Mouse (Mus musculus): ENCODE measurements at regions not wholly inside any gene's neighbourhood (a gene's known extent, or its start where the extent isn't known, plus 50 kb on each side); places are given as distances from the start of the nearest gene placed in this dataset.

- WGBS (ENCODE audit: insufficient replicate concordance) = 93% methylated on average over 16 of the region's 16 CpGs
- H3K36me3 ChIP-seq (ENCODE audit: control insufficient read depth, insufficient read depth, low read length) = no peaks in the 10 kb centered on the region
- H3K27me3 ChIP-seq (ENCODE audit: control insufficient read depth, insufficient read depth, low read length) = no peaks in the 10 kb centered on the region
- no peak overlapping the region for H3K4me2 ChIP-seq
- H3K9me3 ChIP-seq (replicated peaks; ENCODE audit: control insufficient read depth, low read length) = peaks cover 6% of the 10 kb centered on the region; the same call in 1 of the 2 replicates
- no peak overlapping the region for H3K27ac ChIP-seq (ENCODE audit: low read depth, low read length)
- H3K9ac ChIP-seq (ENCODE audit: low read depth, low read length) = no peak overlapping the region
- H3K4me1 ChIP-seq (ENCODE audit: control insufficient read depth, insufficient read depth, low read length) = peaks cover 5% of the 10 kb centered on the region; the same call in 1 of the 2 replicates
- ATAC-seq (replicated peaks; ENCODE audit: insufficient number of reproducible peaks, low FRiP score, low TSS enrichment) = no peak
- no peak overlapping the region for H3K4me3 ChIP-seq (ENCODE audit: low read depth, low read length)
These were observed 79.6 kb upstream of the Foxn3 start for GRCm38 (mm10) chr12:99643016-99643415.

- peaks cover 5% of the 10 kb centered on the region; the same call in 1 of the 2 replicates for H3K4me1 ChIP-seq (ENCODE audit: control insufficient read depth, insufficient read depth, low read length)
- no peak overlapping the region for H3K4me2 ChIP-seq
- H3K4me3 ChIP-seq (ENCODE audit: low read depth, low read length) = no peak overlapping the region
- H3K9me3 ChIP-seq (replicated peaks; ENCODE audit: control insufficient read depth, low read length) = peaks cover 6% of the 10 kb centered on the region; the same call in 1 of the 2 replicates
- ATAC-seq (replicated peaks; ENCODE audit: insufficient number of reproducible peaks, low FRiP score, low TSS enrichment) = no peak
- H3K27ac ChIP-seq (ENCODE audit: low read depth, low read length) = no peak overlapping the region
- H3K27me3 ChIP-seq (ENCODE audit: control insufficient read depth, insufficient read depth, low read length) = no peaks in the 10 kb centered on the region
- no peaks in the 10 kb centered on the region for H3K36me3 ChIP-seq (ENCODE audit: control insufficient read depth, insufficient read depth, low read length)
- no peak overlapping the region for H3K9ac ChIP-seq (ENCODE audit: low read depth, low read length)
- WGBS (ENCODE audit: insufficient replicate concordance) = 85% methylated on average over 7 of the region's 7 CpGs
These were observed 78.9 kb upstream of the Foxn3 start for GRCm38 (mm10) chr12:99642131-99642895.

GRCm38 (mm10) chr12:99641278-99641677, 77.9 kb upstream of the Foxn3 start:
- 43% methylated on average over 7 of the region's 9 CpGs for WGBS (ENCODE audit: insufficient replicate concordance)
- Histone ChIP-seq H3K4me3 (ENCODE audit: low read depth, low read length) (peak overlapping the region; percentile 22; the same call in 1 of the 2 replicates), H3K4me2 (peak overlapping the region; percentile 52), H3K27ac (ENCODE audit: low read depth, low read length) (no peak overlapping the region), H3K9me3 (replicated peaks; ENCODE audit: control insufficient read depth, low read length) (peaks cover 6% of the 10 kb centered on the region; the same call in 1 of the 2 replicates), H3K9ac (ENCODE audit: low read depth, low read length) (no peak overlapping the region), H3K4me1 (ENCODE audit: control insufficient read depth, insufficient read depth, low read length) (peaks cover 5% of the 10 kb centered on the region; the same call in 1 of the 2 replicates), H3K36me3 (ENCODE audit: control insufficient read depth, insufficient read depth, low read length) (no peaks in the 10 kb centered on the region), H3K27me3 (ENCODE audit: control insufficient read depth, insufficient read depth, low read length) (no peaks in the 10 kb centered on the region)
- no peak for ATAC-seq (replicated peaks; ENCODE audit: insufficient number of reproducible peaks, low FRiP score, low TSS enrichment)

- no peak for ATAC-seq (replicated peaks; ENCODE audit: insufficient number of reproducible peaks, low FRiP score, low TSS enrichment)
These were observed 77.1 kb upstream of the Foxn3 start for GRCm38 (mm10) chr12:99640214-99641151.

GRCm38 (mm10) chr12:99639847-99640213, 76.4 kb upstream of the Foxn3 start:
- peaks cover 6% of the 10 kb centered on the region; the same call in 1 of the 2 replicates for H3K9me3 ChIP-seq (replicated peaks; ENCODE audit: control insufficient read depth, low read length)
- H3K4me2 ChIP-seq = peak overlapping the region; percentile 52; the same call in 1 of the 2 replicates
- no peaks in the 10 kb centered on the region for H3K36me3 ChIP-seq (ENCODE audit: control insufficient read depth, insufficient read depth, low read length)
- no peaks in the 10 kb centered on the region for H3K27me3 ChIP-seq (ENCODE audit: control insufficient read depth, insufficient read depth, low read length)
- no peak for ATAC-seq (replicated peaks; ENCODE audit: insufficient number of reproducible peaks, low FRiP score, low TSS enrichment)
- no peak overlapping the region for H3K27ac ChIP-seq (ENCODE audit: low read depth, low read length)
- peaks cover 5% of the 10 kb centered on the region; the same call in 1 of the 2 replicates for H3K4me1 ChIP-seq (ENCODE audit: control insufficient read depth, insufficient read depth, low read length)
- no peak overlapping the region for H3K9ac ChIP-seq (ENCODE audit: low read depth, low read length)
- WGBS (ENCODE audit: insufficient replicate concordance) = 29% methylated on average over 8 of the region's 8 CpGs
- no peak overlapping the region for H3K4me3 ChIP-seq (ENCODE audit: low read depth, low read length)

More at GRCm38 (mm10) chr12:99640214-99641151, 77.1 kb upstream of the Foxn3 start:
- WGBS (ENCODE audit: insufficient replicate concordance) = 28% methylated on average over 18 of the region's 18 CpGs
- H3K9ac ChIP-seq (ENCODE audit: low read depth, low read length) = no peak overlapping the region
- peaks cover 5% of the 10 kb centered on the region; the same call in 1 of the 2 replicates for H3K4me1 ChIP-seq (ENCODE audit: control insufficient read depth, insufficient read depth, low read length)
- peaks cover 6% of the 10 kb centered on the region; the same call in 1 of the 2 replicates for H3K9me3 ChIP-seq (replicated peaks; ENCODE audit: control insufficient read depth, low read length)
- H3K27me3 ChIP-seq (ENCODE audit: control insufficient read depth, insufficient read depth, low read length) = no peaks in the 10 kb centered on the region
- no peaks in the 10 kb centered on the region for H3K36me3 ChIP-seq (ENCODE audit: control insufficient read depth, insufficient read depth, low read length)
- H3K4me3 ChIP-seq (ENCODE audit: low read depth, low read length) = peak overlapping the region; percentile 22; the same call in 1 of the 2 replicates
- H3K4me2 ChIP-seq = peak overlapping the region; percentile 52
- H3K27ac ChIP-seq (ENCODE audit: low read depth, low read length) = no peak overlapping the region

GRCm38 (mm10) chr12:99639118-99639517, 75.7 kb upstream of the Foxn3 start:
- no peak for ATAC-seq (replicated peaks; ENCODE audit: insufficient number of reproducible peaks, low FRiP score, low TSS enrichment)
- Histone ChIP-seq H3K27me3 (ENCODE audit: control insufficient read depth, insufficient read depth, low read length) (no peaks in the 10 kb centered on the region), H3K4me1 (ENCODE audit: control insufficient read depth, insufficient read depth, low read length) (peaks cover 5% of the 10 kb centered on the region; the same call in 1 of the 2 replicates), H3K27ac (ENCODE audit: low read depth, low read length) (no peak overlapping the region), H3K9ac (ENCODE audit: low read depth, low read length) (no peak overlapping the region), H3K4me3 (ENCODE audit: low read depth, low read length) (no peak overlapping the region), H3K4me2 (no peak overlapping the region), H3K9me3 (replicated peaks; ENCODE audit: control insufficient read depth, low read length) (0 out of 2 replicates have a peak, but pooled peaks cover 3% of the 10 kb centered on the region), H3K36me3 (ENCODE audit: control insufficient read depth, insufficient read depth, low read length) (no peaks in the 10 kb centered on the region)
- WGBS (ENCODE audit: insufficient replicate concordance) = 90% methylated on average over 3 of the region's 3 CpGs

- H3K4me2 ChIP-seq = no peak overlapping the region
- no peak overlapping the region for H3K27ac ChIP-seq (ENCODE audit: low read depth, low read length)
- no peak overlapping the region for H3K9ac ChIP-seq (ENCODE audit: low read depth, low read length)
- no peaks in the 10 kb centered on the region for H3K27me3 ChIP-seq (ENCODE audit: control insufficient read depth, insufficient read depth, low read length)
- H3K4me1 ChIP-seq (ENCODE audit: control insufficient read depth, insufficient read depth, low read length) = peaks cover 5% of the 10 kb centered on the region; the same call in 1 of the 2 replicates
- WGBS (ENCODE audit: insufficient replicate concordance) = 56% methylated on average over 5 of the region's 5 CpGs
- H3K4me3 ChIP-seq (ENCODE audit: low read depth, low read length) = no peak overlapping the region
- ATAC-seq (replicated peaks; ENCODE audit: insufficient number of reproducible peaks, low FRiP score, low TSS enrichment) = no peak
- no peaks in the 10 kb centered on the region for H3K9me3 ChIP-seq (replicated peaks; ENCODE audit: control insufficient read depth, low read length)
- H3K36me3 ChIP-seq (ENCODE audit: control insufficient read depth, insufficient read depth, low read length) = no peaks in the 10 kb centered on the region
These were observed 74.6 kb upstream of the Foxn3 start for GRCm38 (mm10) chr12:99637986-99638385.

GRCm38 (mm10) chr12:99636234-99636633, 72.9 kb upstream of the Foxn3 start:
- Histone ChIP-seq H3K27ac (ENCODE audit: low read depth, low read length) (no peak overlapping the region), H3K9ac (ENCODE audit: low read depth, low read length) (no peak overlapping the region), H3K27me3 (ENCODE audit: control insufficient read depth, insufficient read depth, low read length) (no peaks in the 10 kb centered on the region), H3K4me1 (ENCODE audit: control insufficient read depth, insufficient read depth, low read length) (peaks cover 5% of the 10 kb centered on the region; the same call in 1 of the 2 replicates), H3K4me3 (ENCODE audit: low read depth, low read length) (no peak overlapping the region), H3K9me3 (replicated peaks; ENCODE audit: control insufficient read depth, low read length) (no peaks in the 10 kb centered on the region), H3K4me2 (no peak overlapping the region), H3K36me3 (ENCODE audit: control insufficient read depth, insufficient read depth, low read length) (no peaks in the 10 kb centered on the region)
- ATAC-seq (replicated peaks; ENCODE audit: insufficient number of reproducible peaks, low FRiP score, low TSS enrichment) = no peak
- 77% methylated on average over 3 of the region's 3 CpGs for WGBS (ENCODE audit: insufficient replicate concordance)

Data from heart, embryonic 11.5 days (tissue).